Comparison of ENCODE assay signal across 8 mouse cellular contexts in the genomic region with DNA sequence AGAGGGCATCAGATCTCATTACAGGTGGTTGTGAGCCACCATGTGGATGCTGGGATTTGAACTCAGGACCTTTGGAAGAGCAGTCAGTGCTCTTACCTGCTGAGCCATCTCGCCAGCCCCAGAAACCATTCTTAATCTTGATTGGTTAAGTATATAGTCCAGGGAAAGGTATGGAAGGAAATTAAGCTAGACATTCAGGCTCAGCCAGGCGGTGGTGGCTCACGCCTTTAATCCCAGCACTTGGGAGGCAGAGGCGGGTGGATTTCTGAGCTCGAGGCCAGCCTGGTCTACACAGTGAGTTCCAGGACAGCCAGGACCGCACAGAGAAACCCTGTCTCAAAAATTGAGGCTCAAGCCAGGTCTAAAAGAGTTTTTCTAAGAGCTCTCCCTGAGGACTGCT. TPM values are rescaled to one million over a fixed set of nuclear protein-coding genes. Genes with fewer than 3 reads are reported as not detected.
DNase-seq lines count a peak whose midpoint lies in the region; ATAC-seq and TF ChIP-seq lines count a peak whose summit lies in the region.
"Not testable (repeated sequence)": the region's sequence is repeated elsewhere in the genome, so short reads cannot be mapped to it uniquely, and the experiment has no call there.

A gene (plus strand): TSS at position 301 of the 400 bp plus-strand sequence.

- not testable (repeated sequence) for H3K9me3 ChIP-seq in embryonic facial prominence, embryonic 14.5 days (ENCODE audit: control insufficient read depth, low read length); limb, embryonic 14.5 days (ENCODE audit: control insufficient read depth, low read length); midbrain, embryonic 10.5 days (replicated peaks); stomach, embryonic 15.5 days

- not testable (repeated sequence) for H3K4me2 ChIP-seq in embryonic facial prominence, embryonic 14.5 days (ENCODE audit: low read depth, low read length); limb, embryonic 14.5 days (replicated peaks; ENCODE audit: low read depth, low read length, severe bottlenecking); stomach, embryonic 15.5 days

- not testable (repeated sequence) for H3K27ac ChIP-seq in embryonic facial prominence, embryonic 14.5 days (replicated peaks; ENCODE audit: low read depth, low read length); limb, embryonic 14.5 days (replicated peaks; ENCODE audit: low read depth, low read length); midbrain, embryonic 10.5 days (replicated peaks); stomach, embryonic 15.5 days

- not testable (repeated sequence) for H3K27me3 ChIP-seq in embryonic facial prominence, embryonic 14.5 days (replicated peaks; ENCODE audit: control insufficient read depth, insufficient read depth, low read length); limb, embryonic 14.5 days (ENCODE audit: control insufficient read depth, insufficient read depth, low read length); midbrain, embryonic 10.5 days (ENCODE audit: low read depth, poor library complexity, severe bottlenecking); stomach, embryonic 15.5 days (replicated peaks)

- not testable (repeated sequence) for H3K4me3 ChIP-seq in embryonic facial prominence, embryonic 14.5 days (ENCODE audit: low read depth, low read length); limb, embryonic 14.5 days (replicated peaks; ENCODE audit: low read length); midbrain, embryonic 10.5 days; stomach, embryonic 15.5 days (replicated peaks)

- H3K9ac ChIP-seq in embryonic facial prominence, embryonic 14.5 days (ENCODE audit: low read depth, low read length); limb, embryonic 14.5 days (ENCODE audit: low read depth, low read length, severe bottlenecking); stomach, embryonic 15.5 days: not testable (repeated sequence)

- not testable (repeated sequence) for DNase-seq in embryonic facial prominence, embryonic 14.5 days (ENCODE audit: low spot score); gastrocnemius, postnatal 25 days; heart, postnatal 4 days; large intestine, adult 2 months (ENCODE audit: low read depth, low spot score); limb, embryonic 14.5 days (ENCODE audit: low spot score); midbrain, embryonic 10.5 days (ENCODE audit: low spot score)

- not testable (repeated sequence) for ATAC-seq in activated CD4-positive, CD25-positive, alpha-beta regulatory T cell, adult 4 months; embryonic facial prominence, embryonic 14.5 days (ENCODE audit: low read depth); limb, embryonic 14.5 days (ENCODE audit: low FRiP score, low read depth); stomach, embryonic 15.5 days (ENCODE audit: insufficient read depth, low FRiP score, low read depth)

- peaks cover 15% of the 10 kb centered on the region for H3K36me3 ChIP-seq in embryonic facial prominence, embryonic 14.5 days (ENCODE audit: control insufficient read depth, insufficient read depth, low read length)
- H3K36me3 ChIP-seq in limb, embryonic 14.5 days (ENCODE audit: control insufficient read depth, insufficient read depth, low read length); stomach, embryonic 15.5 days: not testable (repeated sequence)
- H3K36me3 ChIP-seq in midbrain, embryonic 10.5 days, result peaks cover 31% of the 10 kb centered on the region

- H3K4me1 ChIP-seq in embryonic facial prominence, embryonic 14.5 days (ENCODE audit: control insufficient read depth, insufficient read depth, low read length); limb, embryonic 14.5 days (ENCODE audit: control insufficient read depth, insufficient read depth, low read length); midbrain, embryonic 10.5 days; stomach, embryonic 15.5 days: not testable (repeated sequence)

- WGBS in embryonic facial prominence, embryonic 14.5 days, result 98% methylated on average over 4 of the region's 6 CpGs
- WGBS in large intestine, adult 2 months, result 97% methylated on average over 6 of the region's 6 CpGs
- WGBS in limb, embryonic 14.5 days, result 91% methylated on average over 5 of the region's 6 CpGs
- 87% methylated on average over 5 of the region's 6 CpGs for WGBS in midbrain, embryonic 10.5 days
- WGBS in stomach, embryonic 15.5 days, result 94% methylated on average over 6 of the region's 6 CpGs

- TF ChIP-seq POLR2A in limb, embryonic 14.5 days (IDR thresholded peaks at IDR 0.05; ENCODE audit: borderline replicate concordance, extremely low read depth, insufficient read depth, insufficient read length), result not testable (repeated sequence)

RNA-seq across cellular contexts. Expression of the gene that starts here (rescaled TPM):
- 10 to 100 TPM; 44.6 to 82.1 TPM for polyA plus RNA-seq in activated CD4-positive, CD25-positive, alpha-beta regulatory T cell, adult 4 months (2017; shearing (Covaris generic))
- 153 and 157 TPM in 2 replicates for polyA plus RNA-seq in embryonic facial prominence, embryonic 14.5 days (2014; fragmentation: Nextera tagmentation; extraction: Ambion mirVana)
- 100 to 1,000 TPM; 356 to 390 TPM for total RNA-seq in gastrocnemius, postnatal 25 days (2021)
- 100 to 1,000 TPM; 374 TPM for total RNA-seq in heart, postnatal 4 days (2021)
- 150 and 288 TPM in 2 replicates for polyA plus RNA-seq in large intestine, adult 2 months (2012; rRNA removed)
- polyA plus RNA-seq in limb, embryonic 14.5 days (2012; rRNA removed), result 299 and 374 TPM in 2 replicates
- 148 and 161 TPM in 2 replicates for polyA plus RNA-seq in limb, embryonic 14.5 days (2014; fragmentation: Nextera tagmentation; extraction: Ambion mirVana)
- polyA plus RNA-seq in midbrain, embryonic 10.5 days (2016; fragmentation: Nextera tagmentation; extraction: Ambion mirVana), result 216 and 221 TPM in 2 replicates
- 168 and 190 TPM in 2 replicates for polyA plus RNA-seq in stomach, embryonic 15.5 days (2015; fragmentation: Nextera tagmentation; extraction: Ambion mirVana)
